Mouse (Mus musculus) heart, embryonic 14.5 days (tissue): ENCODE measurements at regions not wholly inside any gene's neighbourhood (a gene's known extent, or its start where the extent isn't known, plus 50 kb on each side); places are given as distances from the start of the nearest gene placed in this dataset.

ENCODE experiments used
- ATAC-seq: fragments of 200-750 bp; cut with Nextera tagmentation; 2 replicates; pipeline ENCODE4 v1.8.0; 2017; ENCODE audit warnings: low read depth, moderate TSS enrichment; ENCODE audit not compliant: insufficient number of reproducible peaks, insufficient read depth, low FRiP score
- H3K27ac ChIP-seq, 2 experiments: fragments of 200-500 bp in 1 of 2; fragments of 300-500 bp in 1 of 2; sonication (generic) in 1 of 2; replicated peaks in 1 of 2; 2 replicates each; pipeline ENCODE4 v1.5.1; 2012 to 2014; ENCODE audit warnings: low read depth in 2 of 2, low read length in 2 of 2, control low read depth in 1 of 2, mild to moderate bottlenecking in 1 of 2, mixed read lengths in 1 of 2; ENCODE audit not compliant: control insufficient read depth in 1 of 2, insufficient read depth in 1 of 2
- H3K27me3 ChIP-seq: fragments of 300-500 bp; sonication (generic); 2 replicates; pipeline ENCODE4 v1.6.1; 2014; ENCODE audit warnings: mild to moderate bottlenecking, low read length, control low read depth; ENCODE audit not compliant: control insufficient read depth, insufficient read depth
- H3K36me3 ChIP-seq: fragments of 300-500 bp; sonication (generic); 2 replicates; pipeline ENCODE4 v1.6.1; 2014; ENCODE audit warnings: mild to moderate bottlenecking, control low read depth, low read length, mixed read lengths; ENCODE audit not compliant: control insufficient read depth, insufficient read depth
- H3K4me1 ChIP-seq, 2 experiments: fragments of 200-500 bp in 1 of 2; fragments of 300-500 bp in 1 of 2; sonication (generic) in 1 of 2; 2 replicates each; pipeline ENCODE4 v1.6.1; 2012 to 2014; ENCODE audit warnings: low read length in 2 of 2, control low read depth in 1 of 2, mixed read lengths in 1 of 2; ENCODE audit not compliant: control insufficient read depth in 2 of 2, insufficient read depth in 2 of 2
- H3K4me2 ChIP-seq: fragments of 300-500 bp; sonication (generic); 2 replicates; pipeline ENCODE4 v1.6.1; 2014; ENCODE audit warnings: mild to moderate bottlenecking, low read length
- H3K4me3 ChIP-seq, 2 experiments: fragments of 200-500 bp in 1 of 2; fragments of 300-500 bp in 1 of 2; sonication (generic) in 1 of 2; 2 replicates each; pipeline ENCODE4 v1.5.1; 2012 to 2014; ENCODE audit warnings: low read length in 2 of 2, mild to moderate bottlenecking in 2 of 2, control low read depth in 1 of 2, low read depth in 1 of 2, moderate library complexity in 1 of 2; ENCODE audit not compliant: control insufficient read depth in 1 of 2, insufficient read depth in 1 of 2
- H3K9ac ChIP-seq: fragments of 300-500 bp; sonication (generic); 2 replicates; pipeline ENCODE4 v1.6.1; 2014; ENCODE audit warnings: mild to moderate bottlenecking, low read length
- H3K9me3 ChIP-seq: fragments of 300-500 bp; sonication (generic); 2 replicates; pipeline ENCODE4 v1.6.1; 2016; ENCODE audit warnings: low read length, control low read depth; ENCODE audit not compliant: control insufficient read depth
- WGBS: fragments of 180-500 bp; shearing (Covaris S2); extraction: QIAGEN DNeasy Blood & Tissue Kit; methylation state at CpG from one replicate; pipeline ENCODE4 v1.1.7; 2014; 5-methylcytosine and 5-hydroxymethylcytosine counted together

DNA sequence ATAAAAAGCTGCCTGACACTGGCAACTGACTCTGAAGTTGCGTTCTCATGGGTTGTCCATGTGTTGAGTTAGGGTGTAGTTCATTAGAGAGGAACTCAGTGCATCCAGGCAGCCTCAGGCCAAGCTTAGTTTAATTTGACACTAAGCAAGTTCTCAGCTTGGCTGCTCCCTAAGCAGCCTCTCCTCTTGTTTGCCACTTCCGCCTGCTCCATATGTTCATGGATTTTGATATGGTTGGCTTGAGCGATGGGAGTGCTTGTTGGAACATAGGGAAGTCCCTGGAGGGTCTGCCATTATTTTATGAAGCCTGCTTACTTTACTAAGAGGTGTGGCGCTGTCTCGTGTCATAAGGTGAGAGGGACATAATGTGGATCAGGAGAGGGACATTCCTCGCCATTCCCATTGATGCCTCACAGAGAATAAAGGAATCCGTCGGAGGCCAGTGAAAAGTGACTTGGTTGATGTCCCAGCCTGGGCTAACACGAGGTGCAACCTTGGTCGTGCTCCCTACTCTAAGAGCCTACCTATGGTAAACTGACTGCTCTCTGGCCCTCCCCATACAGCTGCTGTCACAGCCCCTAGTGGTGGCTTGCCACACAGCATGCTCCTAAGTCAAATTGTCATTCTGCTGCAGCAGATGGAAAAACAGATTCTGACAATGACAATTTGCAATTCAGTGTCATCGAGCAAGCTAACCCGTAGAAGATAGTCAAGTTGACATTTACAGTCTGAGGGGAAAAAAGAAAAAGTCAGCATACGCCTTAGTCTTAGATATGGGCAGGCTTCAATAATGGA lies 104.6 kb downstream of the Pmp22 start:
- Histone ChIP-seq H3K27ac (no peak overlapping the region), H3K9me3 (no peaks in the 10 kb centered on the region), H3K27me3 (no peaks in the 10 kb centered on the region), H3K4me3 (no peak overlapping the region), H3K9ac (no peak overlapping the region), H3K4me2 (no peak overlapping the region), H3K4me1 (no peaks in the 10 kb centered on the region; a peak in 1 of 4 replicates), H3K36me3 (no peaks in the 10 kb centered on the region)
- 77% methylated on average over 13 of the region's 13 CpGs for WGBS
- ATAC-seq: no peak

DNA sequence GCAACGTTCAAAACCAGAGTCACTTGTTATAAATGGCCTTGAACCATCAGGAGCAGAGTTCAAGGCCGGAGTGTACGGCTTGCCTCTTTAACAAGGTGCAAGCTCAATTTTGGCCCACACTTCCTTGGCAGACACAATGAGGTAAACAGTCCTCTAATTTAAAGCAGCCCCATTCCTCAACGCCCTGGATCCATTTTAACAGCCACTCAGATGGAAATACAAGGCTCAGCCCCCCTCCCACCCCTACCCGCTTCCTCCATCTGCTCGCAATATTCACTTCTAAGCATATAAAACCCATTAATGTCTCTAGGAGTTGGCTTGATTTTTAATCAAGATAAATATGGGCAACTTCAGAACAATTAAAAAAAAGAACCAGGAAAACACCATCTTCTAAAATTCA lies 105.7 kb downstream of the Pmp22 start:
- Histone ChIP-seq H3K4me3 (no peak overlapping the region), H3K27ac (no peak overlapping the region)
- WGBS: 81% methylated on average over 6 of the region's 6 CpGs

DNA sequence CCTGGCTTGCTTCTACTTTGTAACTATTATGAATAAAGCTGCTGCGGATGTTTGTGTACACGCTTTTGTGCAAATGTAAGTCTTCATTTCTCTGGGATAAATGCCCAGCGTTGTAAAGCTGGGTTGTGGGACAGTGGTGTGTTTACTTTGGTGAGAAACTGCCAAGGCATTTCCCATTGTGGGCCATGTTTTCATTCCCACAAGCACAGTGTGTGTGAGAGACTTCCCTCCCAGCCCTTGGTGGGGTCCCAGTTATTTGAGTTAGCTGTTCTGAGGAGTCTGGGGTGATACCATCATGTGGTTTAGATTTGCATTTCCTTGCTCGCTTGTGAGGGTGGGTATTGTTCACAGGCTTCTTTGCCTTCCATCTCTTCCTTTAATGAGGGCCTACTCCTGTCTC lies 109.9 kb downstream of the Pmp22 start:
- Histone ChIP-seq H3K4me3 (no peak overlapping the region), H3K9ac (no peak overlapping the region), H3K4me1 (peaks cover 2 to 3% of the 10 kb centered on the region in 2 experiments; a peak in 2 of 4 replicates), H3K4me2 (no peak overlapping the region), H3K27me3 (no peaks in the 10 kb centered on the region), H3K9me3 (no peaks in the 10 kb centered on the region), H3K36me3 (no peaks in the 10 kb centered on the region), H3K27ac (no peak overlapping the region)
- 77% methylated on average over 4 of the region's 4 CpGs for WGBS
- ATAC-seq: no peak

More for the DNA sequence above, 105.7 kb downstream of the Pmp22 start:
- Histone ChIP-seq H3K27me3 (no peaks in the 10 kb centered on the region), H3K4me2 (no peak overlapping the region), H3K36me3 (no peaks in the 10 kb centered on the region), H3K9me3 (no peaks in the 10 kb centered on the region), H3K4me1 (no peaks in the 10 kb centered on the region), H3K9ac (no peak overlapping the region)
- no peak for ATAC-seq

DNA sequence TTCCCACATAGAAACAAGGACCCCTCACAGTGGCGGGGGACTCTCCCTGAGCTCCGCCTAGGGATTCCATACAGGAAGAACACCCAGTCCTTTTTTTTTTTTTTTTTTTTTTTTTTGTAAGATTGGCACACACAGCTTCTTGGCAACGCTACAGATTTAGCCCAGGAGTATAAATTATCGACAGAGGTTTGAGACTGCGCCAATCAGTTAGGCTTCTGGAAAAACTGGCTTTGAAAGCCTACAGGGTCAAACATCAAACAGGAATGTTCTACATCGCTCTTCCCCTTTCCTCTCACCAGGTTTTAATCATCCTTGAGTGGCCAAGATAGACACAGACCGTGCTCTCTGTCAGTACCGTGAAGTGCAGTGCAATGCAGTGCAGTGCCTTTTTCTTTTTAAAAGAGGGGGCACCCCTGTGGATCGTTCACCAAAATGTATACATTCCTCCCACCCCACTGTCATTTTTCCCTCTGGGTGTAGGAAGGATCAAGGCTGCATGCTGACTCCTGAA lies 115.2 kb downstream of the Pmp22 start:
- H3K4me3 ChIP-seq: no peak overlapping the region
- H3K9ac ChIP-seq: peak overlapping the region; percentile 32; the same call in 1 of the 2 replicates
- H3K27me3 ChIP-seq: no peaks in the 10 kb centered on the region
- no peaks in the 10 kb centered on the region for H3K36me3 ChIP-seq
- 33% methylated on average over 9 of the region's 9 CpGs for WGBS
- no peak for ATAC-seq
- H3K27ac ChIP-seq: no peak overlapping the region
- peaks cover 5 to 12% of the 10 kb centered on the region in 2 experiments; a peak in 3 of 4 replicates for H3K4me1 ChIP-seq
- H3K9me3 ChIP-seq: no peaks in the 10 kb centered on the region
- H3K4me2 ChIP-seq: peak overlapping the region; percentile 22; the same call in 1 of the 2 replicates

DNA sequence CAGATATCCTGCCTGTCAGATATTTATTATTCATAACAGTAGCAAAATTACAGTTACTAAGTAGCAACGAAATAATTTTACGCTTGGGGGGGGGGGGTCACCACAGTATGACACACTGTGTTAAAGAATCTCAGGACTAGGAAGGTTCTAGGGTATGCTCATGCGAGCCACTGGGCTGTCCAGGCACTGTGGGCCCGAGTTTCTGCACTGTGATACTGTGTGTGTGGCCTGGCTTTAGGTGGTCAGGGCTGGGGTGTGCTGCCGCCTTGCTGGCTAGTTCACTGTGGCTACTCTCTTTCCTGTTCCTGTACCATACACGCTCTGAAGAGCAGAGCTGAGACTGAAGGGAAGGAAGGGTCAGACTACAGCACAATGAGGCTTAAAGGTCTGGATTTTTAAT lies 116.3 kb downstream of the Pmp22 start:
- Histone ChIP-seq H3K36me3 (no peaks in the 10 kb centered on the region), H3K27ac (no peak overlapping the region), H3K4me3 (no peak overlapping the region), H3K27me3 (no peaks in the 10 kb centered on the region), H3K9me3 (no peaks in the 10 kb centered on the region), H3K9ac (no peak overlapping the region), H3K4me2 (no peak overlapping the region), H3K4me1 (peaks cover 5 to 12% of the 10 kb centered on the region in 2 experiments; a peak in 3 of 4 replicates)
- WGBS: 81% methylated on average over 6 of the region's 6 CpGs
- no peak for ATAC-seq

- Histone ChIP-seq H3K36me3 (no peaks in the 10 kb centered on the region), H3K4me2 (no peak overlapping the region), H3K27me3 (no peaks in the 10 kb centered on the region), H3K4me1 (peaks cover 5 to 12% of the 10 kb centered on the region in 2 experiments; a peak in 3 of 4 replicates), H3K9me3 (no peaks in the 10 kb centered on the region), H3K27ac (no peak overlapping the region), H3K4me3 (no peak overlapping the region), H3K9ac (no peak overlapping the region)
- ATAC-seq: no peak
- 72% methylated on average over 9 of the region's 9 CpGs for WGBS
Measured at GRCm38 (mm10) chr11:63246052-63246661, 117.4 kb downstream of the Pmp22 start.

DNA sequence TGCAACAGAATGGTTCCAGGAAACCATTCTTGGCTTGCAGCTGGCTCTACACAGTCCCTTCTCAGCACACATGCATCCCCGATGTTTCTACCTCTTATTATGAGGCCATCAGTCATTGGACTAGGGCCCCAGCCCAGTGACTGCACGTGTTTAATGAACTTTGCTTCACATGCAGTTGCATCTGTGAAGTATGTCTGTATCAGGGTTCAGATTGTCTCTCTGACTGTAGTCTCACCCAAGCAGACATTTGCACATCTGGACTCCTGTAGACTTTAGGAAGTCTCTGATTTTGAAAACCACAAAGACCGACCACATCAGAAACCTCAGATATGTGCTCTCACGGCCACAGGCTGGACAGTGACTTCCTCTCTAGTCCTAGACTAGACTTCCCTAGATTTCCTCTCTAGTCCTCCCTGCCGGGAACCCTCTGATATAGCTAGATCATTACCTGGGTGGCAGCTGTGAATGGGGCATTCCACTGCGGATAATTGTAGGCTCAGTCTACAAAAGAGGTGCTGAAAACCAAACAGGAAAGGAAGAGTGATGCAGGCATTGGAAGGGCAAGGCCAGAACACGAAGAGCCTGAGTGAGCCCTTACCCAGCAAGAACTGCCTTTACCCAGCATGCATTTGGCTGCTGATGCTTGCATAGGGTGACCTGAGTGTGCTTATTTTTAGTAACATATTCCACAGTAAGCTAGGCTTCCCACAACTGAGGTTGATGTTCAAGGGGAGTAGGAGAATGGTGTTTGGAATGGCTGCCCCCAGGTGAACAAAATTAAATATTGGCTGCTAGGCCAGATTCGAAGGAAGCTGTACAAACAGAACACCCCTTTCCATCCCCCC lies 123.5 kb downstream of the Pmp22 start:
- no peak for ATAC-seq
- H3K9ac ChIP-seq: no peak overlapping the region
- no peak overlapping the region for H3K4me2 ChIP-seq
- H3K36me3 ChIP-seq: no peaks in the 10 kb centered on the region
- no peak overlapping the region for H3K27ac ChIP-seq
- H3K9me3 ChIP-seq: no peaks in the 10 kb centered on the region
- no peaks in the 10 kb centered on the region for H3K27me3 ChIP-seq
- peaks cover 3 to 6% of the 10 kb centered on the region in 2 experiments; a peak in 2 of 4 replicates for H3K4me1 ChIP-seq
- H3K4me3 ChIP-seq: no peak overlapping the region
- WGBS: 68% methylated on average over 8 of the region's 8 CpGs
